Mouse (Mus musculus): ENCODE results near the gene Flcn. TPM values are rescaled to one million over a fixed set of nuclear protein-coding genes. Genes with fewer than 3 reads are reported as not detected.

Gene Flcn
- polyA plus RNA-seq, 1 experiment, result 0.94 TPM

DNA sequence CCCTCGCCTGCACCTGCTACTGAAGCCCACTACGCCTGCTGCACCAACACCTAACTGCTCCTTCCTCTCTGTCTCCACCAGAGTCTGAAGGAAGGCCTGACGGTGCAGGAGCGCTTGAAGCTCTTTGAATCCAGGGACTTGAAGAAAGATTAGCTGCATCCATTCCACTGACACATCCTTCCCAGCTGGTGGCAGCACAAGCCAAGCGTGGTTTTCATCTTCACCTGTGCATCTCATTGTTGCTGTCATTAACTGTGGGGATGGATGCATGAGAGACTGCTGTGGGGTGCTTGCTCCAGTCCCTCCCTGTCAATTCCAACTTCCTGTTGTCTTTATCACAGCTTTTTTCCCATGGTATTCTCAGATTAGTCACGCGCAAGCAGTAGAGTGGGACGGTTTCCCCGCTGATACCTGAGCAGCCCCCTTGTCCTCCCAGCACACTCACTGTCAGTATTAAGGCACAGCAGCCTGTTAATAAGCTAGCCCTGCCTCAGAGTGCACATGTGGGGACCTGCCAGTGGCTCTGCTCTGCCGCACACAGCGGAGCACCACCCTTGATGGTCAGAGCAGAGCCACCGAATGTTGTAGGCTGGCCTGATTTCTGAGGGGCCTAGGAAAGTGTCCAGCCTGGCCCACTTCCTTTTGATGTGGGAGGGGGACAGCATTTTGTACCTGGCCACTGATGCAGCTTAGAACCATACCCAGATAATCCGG lies 34.2 kb downstream of the Flcn start:
- H3K27me3 ChIP-seq (ENCODE audit: control insufficient read depth), result no peaks in the 10 kb centered on the region
- no peak overlapping the region for H3K4me3 ChIP-seq (replicated peaks)
- no peaks in the 10 kb centered on the region for H3K9me3 ChIP-seq (ENCODE audit: control insufficient read depth, low read length)
- TF ChIP-seq TAL1 (IDR thresholded peaks at IDR 0.05; ENCODE audit: low read length) (no peak), GATA1 (IDR thresholded peaks at IDR 0.05; ENCODE audit: low read length) (no peak)
- no peaks in the 10 kb centered on the region; the same call in 1 of the 2 replicates for H3K4me1 ChIP-seq (ENCODE audit: control insufficient read depth)
- peaks cover 67% of the 10 kb centered on the region for H3K36me3 ChIP-seq (ENCODE audit: control insufficient read depth)

- Histone ChIP-seq H3K36me3 (ENCODE audit: control insufficient read depth) (peaks cover 77% of the 10 kb centered on the region), H3K4me1 (ENCODE audit: control insufficient read depth) (no peaks in the 10 kb centered on the region; the same call in 1 of the 2 replicates)
Measured at GRCm38 (mm10) chr11:59774522-59774921, 35.3 kb downstream of the Flcn start.

GRCm38 (mm10) chr11:59772902-59773301 lies 36.9 kb downstream of the Flcn start:
- Histone ChIP-seq H3K4me1 (ENCODE audit: control insufficient read depth) (no peaks in the 10 kb centered on the region; the same call in 1 of the 2 replicates), H3K9me3 (ENCODE audit: control insufficient read depth, low read length) (no peaks in the 10 kb centered on the region), H3K36me3 (ENCODE audit: control insufficient read depth) (peaks cover 92% of the 10 kb centered on the region), H3K27me3 (ENCODE audit: control insufficient read depth) (no peaks in the 10 kb centered on the region), H3K4me3 (replicated peaks) (no peak overlapping the region)
- TF ChIP-seq TAL1 (IDR thresholded peaks at IDR 0.05; ENCODE audit: low read length), result no peak
- TF ChIP-seq GATA1 (IDR thresholded peaks at IDR 0.05; ENCODE audit: low read length), result no peak

More at GRCm38 (mm10) chr11:59774522-59774921, 35.3 kb downstream of the Flcn start:
- no peak overlapping the region for H3K4me3 ChIP-seq (replicated peaks)
- H3K27me3 ChIP-seq (ENCODE audit: control insufficient read depth), result no peaks in the 10 kb centered on the region
- TF ChIP-seq GATA1 (IDR thresholded peaks at IDR 0.05; ENCODE audit: low read length) (no peak), TAL1 (IDR thresholded peaks at IDR 0.05; ENCODE audit: low read length) (no peak)
- no peaks in the 10 kb centered on the region for H3K9me3 ChIP-seq (ENCODE audit: control insufficient read depth, low read length)

DNA sequence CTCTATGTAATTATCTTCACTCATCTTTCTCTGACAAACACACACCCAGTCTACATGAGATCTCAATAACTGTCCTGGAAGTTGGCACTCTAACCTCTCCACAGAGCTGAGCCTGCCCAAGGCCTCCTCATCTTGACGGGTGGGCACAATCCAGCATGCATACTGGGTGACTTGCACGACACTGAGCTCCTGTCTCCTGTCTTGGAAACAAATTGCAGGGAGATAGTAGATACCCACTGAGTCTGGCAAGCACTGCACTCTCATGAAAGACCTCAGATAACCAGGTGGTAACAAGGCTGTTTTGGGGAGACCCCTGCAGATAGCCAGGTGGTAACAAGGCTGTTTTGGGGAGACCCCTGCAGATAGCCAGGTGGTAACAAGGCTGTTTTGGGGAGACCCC lies 37.5 kb downstream of the Flcn start:
- no peaks in the 10 kb centered on the region for H3K9me3 ChIP-seq (ENCODE audit: control insufficient read depth, low read length)
- H3K4me1 ChIP-seq (ENCODE audit: control insufficient read depth), result no peaks in the 10 kb centered on the region; the same call in 1 of the 2 replicates
- TF ChIP-seq GATA1 (IDR thresholded peaks at IDR 0.05; ENCODE audit: low read length) (no peak), TAL1 (IDR thresholded peaks at IDR 0.05; ENCODE audit: low read length) (no peak)
- H3K4me3 ChIP-seq (replicated peaks), result no peak overlapping the region
- H3K27me3 ChIP-seq (ENCODE audit: control insufficient read depth), result no peaks in the 10 kb centered on the region
- H3K36me3 ChIP-seq (ENCODE audit: control insufficient read depth), result peaks cover 94% of the 10 kb centered on the region

DNA sequence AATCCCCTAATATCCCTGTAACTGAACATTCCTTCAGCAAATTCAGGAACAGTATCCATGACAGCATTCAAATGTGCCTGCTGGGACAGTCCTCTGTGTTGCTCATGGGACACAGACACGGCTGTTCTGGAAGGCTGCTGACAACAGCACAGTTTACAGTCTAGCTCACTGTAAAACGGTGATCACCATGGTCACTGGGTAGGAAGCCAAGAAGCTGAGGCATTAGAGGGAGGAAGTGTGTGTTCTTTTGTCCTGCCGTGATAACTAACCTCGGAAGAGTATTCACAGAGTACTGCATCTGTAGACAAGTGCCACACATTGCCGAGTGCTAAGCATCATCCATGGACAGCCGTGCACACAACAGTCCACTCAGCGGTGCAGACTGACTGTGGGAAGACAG lies 39.1 kb downstream of the Flcn start:
- Histone ChIP-seq H3K36me3 (ENCODE audit: control insufficient read depth) (peaks cover 91% of the 10 kb centered on the region), H3K4me1 (ENCODE audit: control insufficient read depth) (no peaks in the 10 kb centered on the region; the same call in 1 of the 2 replicates)

DNA sequence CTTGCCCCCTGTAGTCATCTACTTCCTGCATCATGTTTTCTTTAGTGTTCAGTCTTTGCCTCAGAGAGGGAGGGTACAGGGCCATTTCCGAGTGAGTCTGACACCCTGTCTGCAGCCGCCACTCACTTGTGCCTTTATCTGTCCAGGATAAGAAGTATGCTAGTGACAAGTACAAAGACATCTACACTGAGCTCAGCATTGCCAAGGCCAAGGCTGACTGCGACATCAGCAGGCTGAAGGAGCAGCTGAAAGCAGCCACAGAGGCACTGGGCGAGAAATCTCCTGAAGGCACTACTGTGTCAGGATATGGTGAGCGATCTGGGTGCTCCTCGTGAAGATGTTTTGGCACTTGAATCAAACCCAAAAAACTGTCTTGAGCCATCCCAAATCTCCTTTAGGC lies 40.1 kb downstream of the Flcn start:
- Histone ChIP-seq H3K27me3 (ENCODE audit: control insufficient read depth) (no peaks in the 10 kb centered on the region), H3K4me1 (ENCODE audit: control insufficient read depth) (no peaks in the 10 kb centered on the region; the same call in 1 of the 2 replicates), H3K4me3 (replicated peaks) (no peak overlapping the region), H3K36me3 (ENCODE audit: control insufficient read depth) (peaks cover 92% of the 10 kb centered on the region), H3K9me3 (ENCODE audit: control insufficient read depth, low read length) (no peaks in the 10 kb centered on the region)
- no peak for TF ChIP-seq TAL1 (IDR thresholded peaks at IDR 0.05; ENCODE audit: low read length)
- TF ChIP-seq GATA1 (IDR thresholded peaks at IDR 0.05; ENCODE audit: low read length), result no peak

More for the DNA sequence above, 39.1 kb downstream of the Flcn start:
- Histone ChIP-seq H3K4me3 (replicated peaks) (no peak overlapping the region), H3K9me3 (ENCODE audit: control insufficient read depth, low read length) (no peaks in the 10 kb centered on the region), H3K27me3 (ENCODE audit: control insufficient read depth) (no peaks in the 10 kb centered on the region)
- no peak for TF ChIP-seq GATA1 (IDR thresholded peaks at IDR 0.05; ENCODE audit: low read length)

DNA sequence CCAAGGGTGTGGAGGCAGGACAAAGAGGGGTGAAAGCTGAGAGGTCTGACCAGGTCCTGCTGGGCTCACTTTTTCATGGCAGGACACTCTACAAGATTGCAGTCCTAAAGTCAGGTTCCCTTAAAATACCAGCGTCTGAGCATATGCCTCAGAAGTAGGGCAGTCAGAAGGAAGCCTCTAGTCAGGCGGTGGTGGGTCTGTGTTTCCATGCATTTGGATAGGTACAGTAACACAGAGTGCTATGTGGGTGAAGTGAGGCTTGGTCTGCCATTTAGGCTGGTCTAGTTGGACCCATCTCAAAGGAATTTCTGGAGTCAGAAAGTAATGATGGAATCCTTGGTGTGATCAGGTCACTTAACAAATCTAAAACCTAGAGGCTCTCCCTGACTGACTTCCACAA lies 40.5 kb downstream of the Flcn start:
- no peak overlapping the region for H3K4me3 ChIP-seq (replicated peaks)
- TF ChIP-seq GATA1 (IDR thresholded peaks at IDR 0.05; ENCODE audit: low read length), result no peak
- TF ChIP-seq TAL1 (IDR thresholded peaks at IDR 0.05; ENCODE audit: low read length), result no peak
- H3K4me1 ChIP-seq (ENCODE audit: control insufficient read depth), result no peaks in the 10 kb centered on the region; the same call in 1 of the 2 replicates
- no peaks in the 10 kb centered on the region for H3K9me3 ChIP-seq (ENCODE audit: control insufficient read depth, low read length)
- no peaks in the 10 kb centered on the region for H3K27me3 ChIP-seq (ENCODE audit: control insufficient read depth)
- H3K36me3 ChIP-seq (ENCODE audit: control insufficient read depth), result peaks cover 93% of the 10 kb centered on the region

DNA sequence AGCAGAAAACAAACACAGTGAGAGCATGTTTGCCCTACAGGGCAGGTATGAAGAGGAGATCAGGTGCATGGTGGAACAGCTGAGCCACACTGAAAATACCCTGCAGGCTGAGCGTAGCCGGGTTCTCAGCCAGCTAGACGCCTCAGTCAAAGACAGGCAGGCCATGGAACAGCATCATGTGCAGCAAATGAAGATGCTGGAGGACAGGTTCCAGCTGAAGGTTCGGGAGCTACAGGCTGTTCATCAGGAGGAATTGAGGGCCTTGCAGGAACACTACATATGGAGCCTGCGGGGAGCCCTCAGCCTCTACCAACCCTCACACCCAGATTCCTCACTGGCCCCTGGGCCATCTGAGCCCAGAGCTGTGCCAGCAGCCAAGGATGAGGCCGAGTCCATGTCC lies 49.0 kb downstream of the Flcn start:
- TF ChIP-seq TAL1 (IDR thresholded peaks at IDR 0.05; ENCODE audit: low read length) (no peak), GATA1 (IDR thresholded peaks at IDR 0.05; ENCODE audit: low read length) (no peak)
- Histone ChIP-seq H3K36me3 (ENCODE audit: control insufficient read depth) (peaks cover 87% of the 10 kb centered on the region), H3K4me3 (replicated peaks) (no peak overlapping the region), H3K4me1 (ENCODE audit: control insufficient read depth) (no peaks in the 10 kb centered on the region), H3K9me3 (ENCODE audit: control insufficient read depth, low read length) (no peaks in the 10 kb centered on the region), H3K27me3 (ENCODE audit: control insufficient read depth) (no peaks in the 10 kb centered on the region)

DNA sequence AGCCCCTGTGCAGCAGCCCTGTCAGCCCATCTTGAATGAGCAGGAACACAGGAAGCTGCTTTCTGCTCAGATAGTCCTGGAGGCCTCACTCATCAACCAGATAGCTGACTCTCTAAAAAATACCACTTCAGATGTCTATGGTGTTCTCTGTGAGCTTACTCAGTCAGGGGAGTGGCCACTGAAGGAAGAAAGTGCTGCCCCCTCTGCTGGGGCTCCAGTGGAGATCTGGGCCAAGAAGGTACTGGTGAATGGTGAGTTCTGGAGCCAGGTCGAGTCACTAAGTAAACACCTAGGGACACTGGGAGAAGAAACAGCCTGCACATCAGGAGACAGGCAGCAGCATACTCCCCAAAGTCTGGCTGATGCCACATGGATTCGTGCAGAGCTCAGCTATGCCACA lies 50.2 kb downstream of the Flcn start:
- Histone ChIP-seq H3K27me3 (ENCODE audit: control insufficient read depth) (no peaks in the 10 kb centered on the region), H3K4me1 (ENCODE audit: control insufficient read depth) (no peaks in the 10 kb centered on the region), H3K9me3 (ENCODE audit: control insufficient read depth, low read length) (no peaks in the 10 kb centered on the region), H3K4me3 (replicated peaks) (no peak overlapping the region), H3K36me3 (ENCODE audit: control insufficient read depth) (peaks cover 87% of the 10 kb centered on the region)
- TF ChIP-seq TAL1 (IDR thresholded peaks at IDR 0.05; ENCODE audit: low read length) (no peak), GATA1 (IDR thresholded peaks at IDR 0.05; ENCODE audit: low read length) (no peak)
